Mouse (Mus musculus) urinary bladder, postnatal 14 days (tissue): Measurements from ENCODE around the gene Sema4b.
A peak's percentile ranks its signal among the peaks of the same experiment; 100 is the strongest.

Experiments used
- DNase-seq: peaks from one replicate; pipeline ENCODE4 v3.0.0; 2021; ENCODE audit warnings: low spot score

Sema4b gene

GRCm38 (mm10) chr7:80186531-80187296 lies at the start of gene Sema4b:
Gene Sema4b (plus strand): TSS chr7:80186841.
- DNase-seq = peak; percentile 94

- no peak for DNase-seq
These were observed 48.3 kb upstream of the Sema4b start for GRCm38 (mm10) chr7:80138375-80138774.

DNA sequence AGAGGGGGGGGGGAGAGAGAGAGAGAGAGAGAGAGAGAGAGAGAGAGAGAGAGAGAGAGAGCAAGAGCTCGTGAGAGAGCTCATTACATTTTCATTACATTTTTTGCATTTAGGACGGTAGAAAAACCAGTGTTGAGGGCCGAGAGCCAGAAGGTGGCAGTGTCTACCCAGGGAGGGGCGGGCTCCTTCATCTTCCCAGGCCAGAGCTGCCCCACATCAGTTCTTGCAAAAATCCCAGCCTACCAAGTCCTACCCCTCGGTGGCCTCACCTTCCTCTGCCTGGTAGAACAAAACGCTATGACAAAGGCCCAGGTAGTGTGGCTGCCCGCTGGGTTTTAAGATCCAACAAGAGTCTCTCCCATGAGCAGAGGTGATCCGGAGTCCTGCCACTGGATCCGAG lies 45.8 kb upstream of the Sema4b start:
- peak; percentile 79 for DNase-seq

DNA sequence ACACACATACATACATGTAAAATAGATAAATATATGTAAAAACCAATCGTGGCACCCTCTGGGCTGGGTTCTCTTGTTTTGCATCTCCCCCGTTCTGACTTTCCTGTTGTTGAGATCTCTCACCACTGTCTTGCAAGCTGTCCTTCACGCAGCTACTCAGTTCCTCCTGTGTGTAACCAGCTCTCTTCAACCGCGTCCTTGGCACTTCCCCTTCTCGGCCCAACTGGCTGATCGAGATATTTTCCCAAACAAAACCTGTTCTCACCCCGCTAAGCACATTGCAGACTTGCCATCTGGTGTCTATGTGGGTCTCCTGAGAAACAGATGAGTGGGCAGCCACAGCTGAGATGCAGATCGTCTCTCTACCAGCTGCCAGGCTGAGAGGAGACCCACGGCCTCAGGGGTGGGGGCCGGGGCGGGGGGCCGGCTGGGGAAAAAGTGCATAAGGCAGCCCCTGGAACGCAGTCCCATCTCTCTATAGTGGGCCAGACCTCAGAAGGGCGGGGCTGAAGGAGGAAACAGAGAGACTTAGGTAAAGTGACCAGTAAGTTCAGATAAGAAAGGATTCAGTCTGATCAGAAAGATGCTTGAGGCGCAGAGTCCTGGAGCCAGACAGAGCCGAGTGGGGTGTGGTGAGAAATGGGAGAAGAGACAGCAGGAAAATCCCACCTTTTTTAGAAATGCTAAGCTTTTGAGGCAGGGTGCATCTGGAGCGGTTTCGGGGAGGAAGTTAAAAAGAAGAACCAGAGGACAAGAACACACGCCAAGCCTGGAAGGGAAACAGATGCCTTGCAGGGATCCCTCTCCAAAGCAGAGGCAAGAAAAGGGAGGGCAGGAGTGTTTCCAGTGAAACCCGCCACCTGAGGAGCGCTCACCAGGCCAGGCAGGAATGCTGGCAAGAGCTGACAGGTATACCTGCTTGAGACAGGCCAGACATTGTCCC lies 43.0 kb upstream of the Sema4b start:
- peak; percentile 52 for DNase-seq

DNA sequence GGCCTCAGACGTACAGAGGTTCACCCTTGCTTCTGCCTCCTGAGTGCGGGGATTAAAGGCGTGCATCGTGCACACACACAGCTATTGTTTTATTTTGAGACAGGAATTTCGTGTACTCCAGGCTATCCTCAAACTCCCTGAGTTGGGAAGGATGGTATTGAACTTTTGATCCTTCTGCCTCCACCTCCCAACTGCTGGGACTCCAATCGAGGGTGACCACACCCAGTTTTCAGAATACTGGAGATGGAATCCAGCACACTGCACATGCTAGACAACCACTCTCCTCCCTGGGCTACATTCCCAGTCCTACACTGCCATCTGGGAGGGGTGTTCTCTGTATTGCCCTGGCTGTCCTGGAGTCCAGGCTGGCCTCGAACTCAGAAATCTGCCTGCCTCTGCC lies 41.9 kb upstream of the Sema4b start:
- no peak for DNase-seq

- DNase-seq = no peak
These were observed 40.6 kb upstream of the Sema4b start for GRCm38 (mm10) chr7:80146077-80146476.

DNA sequence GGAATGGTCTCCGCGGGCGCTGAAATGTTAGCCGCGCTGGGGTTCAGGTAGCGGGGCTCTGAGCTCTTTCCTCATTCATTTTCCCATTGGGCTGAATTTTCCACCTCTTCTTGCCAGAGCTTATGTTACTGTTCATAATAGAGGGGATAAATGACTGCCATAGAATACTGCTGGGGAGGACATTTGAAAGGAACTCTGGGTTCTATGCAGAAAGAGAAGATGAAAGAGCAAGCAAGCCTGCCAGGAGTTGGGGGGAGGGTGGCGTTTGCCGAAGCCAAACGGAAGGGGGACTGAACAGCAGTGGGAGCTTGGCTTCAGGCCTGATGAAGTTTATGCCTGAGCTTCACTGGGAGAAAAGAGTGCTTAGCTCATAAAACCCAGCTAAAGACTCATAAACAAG lies 37.3 kb upstream of the Sema4b start:
- peak; percentile 32 for DNase-seq

- DNase-seq = no peak
These were observed 34.5 kb upstream of the Sema4b start for GRCm38 (mm10) chr7:80152152-80152551.

GRCm38 (mm10) chr7:80152756-80153155 lies 33.9 kb upstream of the Sema4b start:
- DNase-seq = no peak

DNA sequence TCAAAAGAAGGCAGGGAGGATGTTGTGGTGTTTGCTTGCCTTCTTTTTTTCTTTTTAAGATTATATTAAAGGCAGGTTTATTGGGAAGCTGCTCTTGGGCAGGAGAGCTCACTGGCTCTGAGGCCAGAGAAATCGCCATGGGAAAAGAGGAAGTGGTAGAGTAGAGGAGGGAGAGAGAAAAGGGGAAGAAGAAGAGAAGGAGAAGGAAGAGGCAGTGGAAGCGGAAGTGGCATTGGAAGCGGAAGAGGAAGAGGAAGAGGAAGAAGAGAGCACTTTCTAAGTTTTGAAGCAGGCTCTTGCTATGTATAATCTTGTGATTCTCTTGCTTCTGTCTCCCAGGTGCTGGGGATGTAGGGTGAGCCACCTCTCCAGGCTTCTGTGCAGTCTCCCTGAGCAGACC lies 32.0 kb upstream of the Sema4b start:
- DNase-seq = no peak

DNA sequence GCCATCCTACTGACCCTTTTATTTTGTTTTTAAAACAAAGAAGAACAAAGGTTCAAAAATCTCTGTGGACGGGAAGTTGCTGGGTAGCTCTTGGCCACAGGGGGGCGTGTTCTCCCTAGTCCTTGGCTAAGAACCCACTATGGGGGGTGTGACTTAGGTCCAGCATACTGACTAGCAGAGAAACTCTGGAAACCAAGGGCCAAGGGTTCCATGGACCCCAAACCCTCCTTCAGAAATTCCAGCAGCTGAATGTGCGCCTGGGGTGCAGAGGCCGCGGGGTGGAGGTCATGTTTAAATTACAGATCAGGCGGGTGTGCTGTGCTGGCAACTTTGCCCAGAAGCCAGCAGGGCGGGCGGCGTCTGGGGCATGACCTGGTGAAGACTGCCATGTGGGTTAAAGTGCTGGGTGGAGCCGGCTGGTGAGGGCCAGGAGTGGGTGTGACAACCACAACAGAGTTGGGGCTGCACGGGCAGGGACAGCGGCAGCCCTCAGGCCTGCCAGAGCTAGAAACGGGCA lies 29.9 kb upstream of the Sema4b start:
- peak; percentile 81 for DNase-seq

GRCm38 (mm10) chr7:80158496-80159268 lies 28.0 kb upstream of the Sema4b start:
- no peak for DNase-seq

GRCm38 (mm10) chr7:80160293-80160944 lies 26.2 kb upstream of the Sema4b start:
- DNase-seq = peak; percentile 69

DNA sequence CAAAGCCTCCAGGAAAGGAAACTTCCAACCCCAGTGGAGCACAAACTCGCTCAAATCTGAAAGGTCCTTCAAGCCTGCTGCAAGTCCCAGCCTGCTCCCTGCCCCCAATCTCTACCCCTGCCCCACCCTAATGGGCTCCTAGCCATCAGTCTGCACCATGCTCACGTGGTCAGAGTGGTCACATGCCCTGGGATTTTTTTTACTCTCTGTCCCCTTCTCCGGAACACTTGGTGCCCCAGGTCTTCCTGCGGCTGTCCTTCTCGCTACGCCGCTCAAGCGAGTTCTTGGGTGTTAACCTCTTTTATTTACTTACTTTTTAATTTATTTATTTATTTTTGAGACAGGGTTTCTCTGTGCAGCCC lies 25.7 kb upstream of the Sema4b start:
- peak; percentile 84 for DNase-seq

GRCm38 (mm10) chr7:80165432-80165831 lies 21.2 kb upstream of the Sema4b start:
- DNase-seq = peak; percentile 50

GRCm38 (mm10) chr7:80166740-80167139 lies 19.9 kb upstream of the Sema4b start:
- DNase-seq = peak; percentile 87

GRCm38 (mm10) chr7:80169847-80170246 lies 16.8 kb upstream of the Sema4b start:
- DNase-seq = no peak

DNA sequence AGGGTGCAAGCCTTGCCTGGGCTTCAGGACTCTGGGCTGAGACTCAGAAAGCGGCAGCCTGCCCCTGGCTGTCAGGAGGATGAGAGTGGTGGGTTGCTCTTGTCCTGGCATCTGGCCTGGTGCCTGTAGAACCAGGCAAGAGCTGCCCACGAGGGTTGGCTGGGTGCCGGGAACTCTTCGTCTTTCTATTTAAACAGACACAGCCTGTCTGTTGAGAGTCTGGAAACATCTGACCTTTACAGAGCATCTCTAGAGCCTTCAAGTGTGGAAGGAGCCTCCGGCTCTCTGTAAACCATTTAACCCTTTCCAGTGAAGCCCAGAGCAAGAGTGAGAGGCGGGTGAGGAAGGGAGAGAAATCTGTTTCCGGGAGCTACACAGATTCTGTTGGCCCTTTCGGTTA lies 15.3 kb upstream of the Sema4b start:
- DNase-seq = peak; percentile 57

- DNase-seq = no peak
These were observed 14.3 kb upstream of the Sema4b start for GRCm38 (mm10) chr7:80172069-80172956.

DNA sequence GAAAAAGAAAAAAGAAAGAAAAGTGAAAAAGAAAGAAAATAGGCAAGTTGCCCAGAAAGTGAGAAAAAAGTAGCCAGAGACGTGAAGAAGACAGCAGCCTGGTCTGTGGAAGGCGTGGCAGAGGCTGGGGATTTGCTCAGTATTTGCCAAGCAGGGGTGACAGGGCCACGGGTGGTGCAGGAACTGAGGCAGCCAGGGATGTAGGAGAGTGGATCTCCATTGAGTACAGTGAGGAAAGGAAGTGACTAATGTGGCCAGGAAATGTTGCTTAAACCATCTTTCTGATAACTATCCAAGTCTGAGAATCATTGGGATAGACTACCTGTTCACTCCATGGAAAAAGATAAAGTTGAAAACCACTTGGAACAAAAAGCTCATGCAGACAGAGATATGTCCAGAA lies 10.5 kb upstream of the Sema4b start:
- no peak for DNase-seq

GRCm38 (mm10) chr7:80177438-80177837 lies 9.2 kb upstream of the Sema4b start:
- DNase-seq = no peak
